Mouse (Mus musculus): ENCODE measurements around the gene Olfr548-ps1.

The Olfr548-ps1 gene

GRCm38 (mm10) chr7:102573174-102573830, 32.6 kb downstream of the Olfr548-ps1 start:
- no peak for DNase-seq (ENCODE audit: low read depth, low spot score)

DNA sequence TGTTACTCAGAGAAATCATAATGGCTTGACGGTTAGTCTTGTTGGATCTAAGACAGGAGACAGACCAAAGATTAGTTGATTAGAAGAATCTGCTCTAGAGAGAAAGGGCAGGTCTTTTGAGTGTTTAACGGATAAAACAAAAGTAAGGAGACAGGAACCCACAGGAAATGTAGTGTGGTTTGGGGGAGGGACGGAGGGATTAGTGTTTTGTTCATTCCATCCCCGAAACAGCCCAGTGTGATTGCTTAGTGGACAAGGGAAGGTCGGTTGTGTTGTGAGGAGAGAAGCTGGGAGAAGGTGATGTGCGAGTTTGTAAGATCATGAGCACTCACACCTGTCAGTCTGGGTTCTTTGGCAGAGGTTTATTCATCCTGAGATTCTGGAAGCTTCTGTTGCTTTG, 35.3 kb downstream of the Olfr548-ps1 start:
- no peak for DNase-seq (ENCODE audit: low read depth, low spot score)

DNA sequence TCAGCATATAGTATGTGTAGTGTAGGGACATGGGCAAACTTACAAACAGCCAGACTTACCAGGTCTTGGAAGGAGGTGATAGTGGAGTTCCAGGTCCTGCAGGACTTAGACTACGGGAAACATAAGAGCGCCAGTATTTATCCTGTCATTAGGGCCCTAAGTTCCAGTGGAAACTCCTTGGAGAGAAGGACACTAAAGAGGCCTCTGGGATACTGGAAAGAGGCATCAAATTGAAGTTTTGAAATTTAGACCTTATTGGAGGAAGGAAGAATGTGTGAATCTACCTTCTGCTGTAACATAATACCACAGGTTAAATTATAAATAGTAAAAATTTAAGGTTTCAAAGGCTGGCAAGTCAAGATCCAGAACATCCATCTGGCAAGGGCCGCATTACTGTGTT, 51.1 kb downstream of the Olfr548-ps1 start, which contains the start of gene Olfr551:
Gene Olfr551 (minus strand): TSS at position 101 of the 400 bp plus-strand sequence.
- no peak for DNase-seq (ENCODE audit: low read depth, low spot score)
